Mouse (Mus musculus) C2C12 (cell line): Measurements from ENCODE around the gene Gpr180.

Source experiments
- CEBPB ChIP-seq: IDR thresholded peaks from one replicate; pipeline ENCODE4 v1.6.1; 2011; ENCODE audit warnings: low read depth, mild to moderate bottlenecking, control low read depth, moderate library complexity
- CTCF ChIP-seq: IDR thresholded peaks from one replicate; pipeline ENCODE4 v1.5.1; 2011; ENCODE audit not compliant: control insufficient read depth, insufficient read depth, insufficient read length
- FOSL1 ChIP-seq: IDR thresholded peaks from one replicate; pipeline ENCODE4 v1.8.0; 2011; ENCODE audit warnings: mild to moderate bottlenecking, low read length; ENCODE audit not compliant: poor library complexity, insufficient read depth, severe bottlenecking
- MAX ChIP-seq: IDR thresholded peaks from one replicate; pipeline ENCODE4 v1.6.1; 2011; ENCODE audit warnings: mild to moderate bottlenecking, control low read depth
- MYOD1 ChIP-seq: IDR thresholded peaks from one replicate; pipeline ENCODE4 v1.6.1; 2011; ENCODE audit warnings: low read depth; ENCODE audit not compliant: control insufficient read depth, insufficient read length
- MYOG ChIP-seq: IDR thresholded peaks from one replicate; pipeline ENCODE4 v1.6.1; 2011; ENCODE audit not compliant: control insufficient read depth, insufficient read length; ENCODE audit errors: extremely low read depth
- USF1 ChIP-seq: IDR thresholded peaks from one replicate; pipeline ENCODE4 v1.6.1; 2011; ENCODE audit warnings: low read depth, mild to moderate bottlenecking, control low read depth, moderate library complexity

GRCm38 (mm10) chr14:118203031-118203430 lies 66.1 kb downstream of the Gpr180 start:
- TF ChIP-seq CTCF (no peak), CEBPB (no peak), MAX (no peak), FOSL1 (no peak), USF1 (no peak), MYOD1 (no peak), MYOG (no peak)
